Mouse (Mus musculus) heart, adult 2 months (tissue): ENCODE results near the gene Gm38392.
"Not testable (repeated sequence)": the region's sequence is repeated elsewhere in the genome, so short reads cannot be mapped to it uniquely, and the experiment has no call there.

Experiments used
- CTCF ChIP-seq: fragments of 200-600 bp; IDR thresholded peaks from 2 replicates; pipeline ENCODE4 v1.8.1; 2022; ENCODE audit warnings: antibody characterized with exemption, mild to moderate bottlenecking, moderate library complexity
- EP300 ChIP-seq: fragments of 200-500 bp; IDR thresholded peaks from 2 replicates; pipeline ENCODE4 v1.6.1; 2011; ENCODE audit warnings: low read depth, low read length, control low read depth; ENCODE audit not compliant: insufficient read depth

DNA sequence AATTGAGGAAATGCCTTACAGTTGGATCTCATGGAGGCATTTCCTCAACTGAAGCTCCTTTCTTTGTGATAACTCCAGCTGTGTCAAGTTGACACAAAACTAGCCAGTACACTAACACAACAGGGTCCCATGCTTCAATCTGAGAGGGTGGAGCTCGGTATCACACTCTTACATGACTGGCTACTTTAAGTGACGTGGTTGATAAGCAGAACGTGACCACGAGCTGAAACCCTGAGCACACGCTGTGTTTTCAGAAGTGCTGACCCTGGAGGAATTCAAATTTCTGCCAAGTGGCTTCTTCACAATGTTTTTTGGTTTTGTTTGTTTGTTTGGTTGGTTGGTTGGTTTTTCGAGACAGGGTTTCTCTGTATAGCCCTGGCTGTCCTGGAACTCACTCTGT, 19.0 kb downstream of the Gm38392 start:
- TF ChIP-seq EP300, CTCF: not testable (repeated sequence)
